In genomic region chr1:174654565-174654964, GRCm38 (mm10) we compare ENCODE assay signal across 16 mouse cellular contexts.
DNase-seq lines count a peak whose midpoint lies in the region; ATAC-seq and TF ChIP-seq lines count a peak whose summit lies in the region.
"Had no signal": no experiment of that assay in that cellular context is flagged by ENCODE, and none has a peak within 500 bp of the region (broad histone marks: within the 10 kb centered on the region; RNA-seq: fewer than 3 reads in every experiment).

No protein-coding gene starts in this region.

- H3K4me3 ChIP-seq in limb, embryonic 12.5 days (replicated peaks): no peak overlapping the region
- no peak overlapping the region for H3K4me3 ChIP-seq in limb, embryonic 10.5 days
- H3K4me3 ChIP-seq in embryonic facial prominence, embryonic 14.5 days (ENCODE audit: low read depth, low read length): no peak overlapping the region
- H3K4me3 ChIP-seq in lung, postnatal 0 days (ENCODE audit: low read depth, low read length): no peak overlapping the region
- H3K4me3 ChIP-seq in stomach, embryonic 16.5 days (replicated peaks; ENCODE audit: low read length): no peak overlapping the region
- H3K4me3 ChIP-seq: liver, embryonic 12.5 days; midbrain, embryonic 12.5 days had no signal

- H3K27me3 ChIP-seq in limb, embryonic 12.5 days: no peaks in the 10 kb centered on the region
- H3K27me3 ChIP-seq in limb, embryonic 10.5 days (ENCODE audit: low read depth, poor library complexity, severe bottlenecking): no peaks in the 10 kb centered on the region
- H3K27me3 ChIP-seq in embryonic facial prominence, embryonic 14.5 days (replicated peaks; ENCODE audit: control insufficient read depth, insufficient read depth, low read length): no peaks in the 10 kb centered on the region
- H3K27me3 ChIP-seq in lung, postnatal 0 days (replicated peaks; ENCODE audit: insufficient read depth, low read length): no peaks in the 10 kb centered on the region
- no peaks in the 10 kb centered on the region for H3K27me3 ChIP-seq in stomach, embryonic 16.5 days (ENCODE audit: control insufficient read depth, insufficient read depth, low read length)
- H3K27me3 ChIP-seq: liver, embryonic 12.5 days; midbrain, embryonic 12.5 days had no signal

- peak; percentile 69 for TF ChIP-seq EP300 in lung, postnatal 0 days (IDR thresholded peaks at IDR 0.05)

- 57% methylated on average over 5 of the region's 5 CpGs for WGBS in limb, embryonic 12.5 days
- 66% methylated on average over 5 of the region's 5 CpGs for WGBS in limb, embryonic 10.5 days
- WGBS in embryonic facial prominence, embryonic 14.5 days: 46% methylated on average over 5 of the region's 5 CpGs
- WGBS in lung, postnatal 0 days: 9% methylated on average over 5 of the region's 5 CpGs
- WGBS in stomach, embryonic 16.5 days: 28% methylated on average over 5 of the region's 5 CpGs

- ATAC-seq in limb, embryonic 12.5 days (ENCODE audit: insufficient number of reproducible peaks, insufficient read depth, low FRiP score, low TSS enrichment, low read depth): no peak
- ATAC-seq in embryonic facial prominence, embryonic 14.5 days (ENCODE audit: low read depth): no peak
- ATAC-seq in lung, postnatal 0 days: peak; percentile 88
- peak; percentile 56; the same call in 1 of the 2 replicates for ATAC-seq in stomach, embryonic 16.5 days (ENCODE audit: insufficient read depth, low FRiP score)
- ATAC-seq: forebrain, postnatal 0 days; intestine, embryonic 16.5 days; liver, embryonic 12.5 days had no signal

- no peak overlapping the region for H3K9ac ChIP-seq in limb, embryonic 12.5 days (replicated peaks)
- no peak overlapping the region for H3K9ac ChIP-seq in embryonic facial prominence, embryonic 14.5 days (ENCODE audit: low read depth, low read length)
- H3K9ac ChIP-seq in lung, postnatal 0 days (replicated peaks; ENCODE audit: low read depth): no peak overlapping the region
- no peak overlapping the region for H3K9ac ChIP-seq in stomach, embryonic 16.5 days (ENCODE audit: low read length)
- H3K9ac ChIP-seq: forebrain, postnatal 0 days; liver, embryonic 12.5 days; midbrain, embryonic 12.5 days had no signal

- no peak for DNase-seq in limb, embryonic 10.5 days (ENCODE audit: low spot score)
- peak; percentile 51 for DNase-seq in embryonic facial prominence, embryonic 14.5 days (ENCODE audit: low spot score)
- DNase-seq in lung, postnatal 0 days (ENCODE audit: low spot score): peak; percentile 70
- no peak for DNase-seq in urinary bladder, postnatal 4 days (ENCODE audit: low spot score in 2 of 2)
- DNase-seq in kidney, adult 18-20 months: no peak
- DNase-seq: cerebellum, postnatal 14 days; embryo, embryonic 11 days; forebrain, postnatal 0 days; heart, adult 18-20 months; right cerebral cortex, postnatal 25 days had no signal

- peak overlapping the region; percentile 72 for H3K27ac ChIP-seq in limb, embryonic 12.5 days
- no peak overlapping the region for H3K27ac ChIP-seq in limb, embryonic 10.5 days
- H3K27ac ChIP-seq in embryonic facial prominence, embryonic 14.5 days (replicated peaks; ENCODE audit: low read depth, low read length): no peak overlapping the region
- H3K27ac ChIP-seq in lung, postnatal 0 days (ENCODE audit: low read length): 0 out of 2 replicates have a peak overlapping the region, but pooled peaks have one; percentile 16
- H3K27ac ChIP-seq in stomach, embryonic 16.5 days (ENCODE audit: low read length): no peak overlapping the region
- H3K27ac ChIP-seq: kidney, postnatal 0 days; liver, embryonic 12.5 days; midbrain, embryonic 12.5 days had no signal

- H3K4me2 ChIP-seq in limb, embryonic 12.5 days: no peak overlapping the region
- no peak overlapping the region for H3K4me2 ChIP-seq in embryonic facial prominence, embryonic 14.5 days (ENCODE audit: low read depth, low read length)
- no peak overlapping the region for H3K4me2 ChIP-seq in lung, postnatal 0 days (replicated peaks; ENCODE audit: low read depth, low read length)
- H3K4me2 ChIP-seq in stomach, embryonic 16.5 days (ENCODE audit: low read depth, low read length): no peak overlapping the region
- H3K4me2 ChIP-seq: liver, embryonic 12.5 days; midbrain, embryonic 12.5 days had no signal

- no peaks in the 10 kb centered on the region for H3K36me3 ChIP-seq in limb, embryonic 12.5 days
- no peaks in the 10 kb centered on the region for H3K36me3 ChIP-seq in limb, embryonic 10.5 days
- no peaks in the 10 kb centered on the region for H3K36me3 ChIP-seq in embryonic facial prominence, embryonic 14.5 days (ENCODE audit: control insufficient read depth, insufficient read depth, low read length)
- H3K36me3 ChIP-seq in lung, postnatal 0 days (ENCODE audit: insufficient read depth, low read length): no peaks in the 10 kb centered on the region
- H3K36me3 ChIP-seq in stomach, embryonic 16.5 days (ENCODE audit: control insufficient read depth, insufficient read depth, low read length): no peaks in the 10 kb centered on the region
- H3K36me3 ChIP-seq: liver, embryonic 12.5 days; midbrain, embryonic 12.5 days had no signal

- no peak for TF ChIP-seq CTCF in lung, postnatal 0 days (IDR thresholded peaks at IDR 0.05)

- no peaks in the 10 kb centered on the region for H3K9me3 ChIP-seq in limb, embryonic 12.5 days
- H3K9me3 ChIP-seq in limb, embryonic 10.5 days (replicated peaks): no peaks in the 10 kb centered on the region
- H3K9me3 ChIP-seq in embryonic facial prominence, embryonic 14.5 days (ENCODE audit: control insufficient read depth, low read length): no peaks in the 10 kb centered on the region
- no peaks in the 10 kb centered on the region for H3K9me3 ChIP-seq in lung, postnatal 0 days (ENCODE audit: low read length)
- no peaks in the 10 kb centered on the region for H3K9me3 ChIP-seq in stomach, embryonic 16.5 days (replicated peaks; ENCODE audit: control insufficient read depth, low read length)
- H3K9me3 ChIP-seq: liver, embryonic 12.5 days; midbrain, embryonic 12.5 days had no signal

- H3K4me1 ChIP-seq in limb, embryonic 12.5 days (replicated peaks): peaks cover 18% of the 10 kb centered on the region
- peaks cover 6% of the 10 kb centered on the region; the same call in 1 of the 2 replicates for H3K4me1 ChIP-seq in limb, embryonic 10.5 days
- no peaks in the 10 kb centered on the region for H3K4me1 ChIP-seq in embryonic facial prominence, embryonic 14.5 days (ENCODE audit: control insufficient read depth, insufficient read depth, low read length)
- peaks cover 3% of the 10 kb centered on the region; the same call in 1 of the 2 replicates for H3K4me1 ChIP-seq in lung, postnatal 0 days (ENCODE audit: insufficient read depth, low read depth, low read length)
- H3K4me1 ChIP-seq in stomach, embryonic 16.5 days (ENCODE audit: control insufficient read depth, insufficient read depth, low read length): peaks cover 3% of the 10 kb centered on the region; the same call in 1 of the 2 replicates
- H3K4me1 ChIP-seq: liver, embryonic 12.5 days had no signal

Comparison
In these comparisons a context has a peak if more than half of its experiments do, and no peak if none do; other contexts are left out.
1. H3K27ac ChIP-seq: peak in limb, embryonic 12.5 days (single experiment) and lung, postnatal 0 days (single experiment); none in limb, embryonic 10.5 days (single experiment), embryonic facial prominence, embryonic 14.5 days (single experiment) and stomach, embryonic 16.5 days (single experiment).
2. ATAC-seq: peak in lung, postnatal 0 days (single experiment) and stomach, embryonic 16.5 days (single experiment); none in limb, embryonic 12.5 days (single experiment) and embryonic facial prominence, embryonic 14.5 days (single experiment).
3. DNase-seq: peak in embryonic facial prominence, embryonic 14.5 days (single experiment) and lung, postnatal 0 days (single experiment); none in limb, embryonic 10.5 days (single experiment), urinary bladder, postnatal 4 days (0 of 2) and kidney, adult 18-20 months (single experiment).